Mouse (Mus musculus) limb, embryonic 14.5 days (tissue): ENCODE results near the gene Lnx2. TPM values are rescaled to one million over a fixed set of nuclear protein-coding genes. Genes with fewer than 3 reads are reported as not detected.

ENCODE experiments used
- ATAC-seq: fragments of 200-750 bp; cut with Nextera tagmentation; 2 replicates; pipeline ENCODE4 v1.8.0; 2017; ENCODE audit warnings: low read depth, moderate number of reproducible peaks, moderate TSS enrichment; ENCODE audit not compliant: low FRiP score
- DNase-seq: peaks from one replicate; pipeline ENCODE4 v3.0.0-alpha.2; 2015; ENCODE audit warnings: low spot score
- H3K27ac ChIP-seq: fragments of 300-500 bp; sonication (generic); replicated peaks from 2 replicates; pipeline ENCODE4 v1.5.1; 2014; ENCODE audit warnings: low read depth, mild to moderate bottlenecking, low read length, moderate library complexity, mixed read lengths
- H3K27me3 ChIP-seq: fragments of 300-500 bp; sonication (generic); 2 replicates; pipeline ENCODE4 v1.6.1; 2014; ENCODE audit warnings: low read length, mixed read lengths; ENCODE audit not compliant: control insufficient read depth, insufficient read depth
- H3K36me3 ChIP-seq: fragments of 300-500 bp; sonication (generic); 2 replicates; pipeline ENCODE4 v1.6.1; 2014; ENCODE audit warnings: mild to moderate bottlenecking, low read length, moderate library complexity, mixed read lengths; ENCODE audit not compliant: control insufficient read depth, insufficient read depth
- H3K4me1 ChIP-seq: fragments of 300-500 bp; sonication (generic); 2 replicates; pipeline ENCODE4 v1.6.1; 2014; ENCODE audit warnings: antibody characterized with exemption, low read length, mixed read lengths; ENCODE audit not compliant: control insufficient read depth, insufficient read depth
- H3K4me2 ChIP-seq: fragments of 300-500 bp; sonication (generic); replicated peaks from 2 replicates; pipeline ENCODE4 v1.6.1; 2014; ENCODE audit warnings: low read depth, mild to moderate bottlenecking, low read length, moderate library complexity; ENCODE audit not compliant: severe bottlenecking
- H3K4me3 ChIP-seq: fragments of 300-500 bp; sonication (generic); replicated peaks from 2 replicates; pipeline ENCODE4 v1.5.1; 2014; ENCODE audit warnings: low read length
- H3K9ac ChIP-seq: fragments of 300-500 bp; sonication (generic); 2 replicates; pipeline ENCODE4 v1.6.1; 2014; ENCODE audit warnings: mild to moderate bottlenecking, low read depth, low read length, moderate library complexity; ENCODE audit not compliant: severe bottlenecking
- H3K9me3 ChIP-seq: fragments of 300-500 bp; sonication (generic); 2 replicates; pipeline ENCODE4 v1.6.1; 2016; ENCODE audit warnings: low read length; ENCODE audit not compliant: control insufficient read depth
- POLR2A ChIP-seq: fragments of 200-500 bp; IDR thresholded peaks from 2 replicates; pipeline ENCODE4 v1.8.0; 2012; ENCODE audit warnings: inconsistent platforms, mild to moderate bottlenecking, moderate library complexity, borderline replicate concordance; ENCODE audit not compliant: insufficient read depth, insufficient read length; ENCODE audit errors: extremely low read depth
- WGBS: fragments of 180-500 bp; shearing (Covaris S2); extraction: QIAGEN DNeasy Blood & Tissue Kit; methylation state at CpG from one replicate; pipeline ENCODE4 v1.1.7; 2014; 5-methylcytosine and 5-hydroxymethylcytosine counted together
- polyA plus RNA-seq, 2 experiments: library from polyadenylated mRNA; depleted of rRNA in 1 of 2; stranded (reverse) in 1 of 2; unstranded in 1 of 2; fragments of >200 nt; fragmentation: Nextera tagmentation in 1 of 2; extraction: Ambion mirVana in 1 of 2; gene quantifications; 2 replicates each; pipeline versions ENCODE4 v1.2.1 to v1.2.3; 2012 to 2014

The Lnx2 gene
- polyA plus RNA-seq, 2 experiments = 13.7 TPM

- WGBS = 52% methylated on average over 15 of the region's 15 CpGs
Measured at GRCm38 (mm10) chr5:147043240-147043844, 33.0 kb downstream of the Lnx2 start.

GRCm38 (mm10) chr5:147041965-147042937 lies 34.1 kb downstream of the Lnx2 start:
- DNase-seq (no peak), ATAC-seq (no peak)
- Histone ChIP-seq H3K9me3 (no peaks in the 10 kb centered on the region), H3K9ac (no peak overlapping the region), H3K36me3 (peaks cover 18% of the 10 kb centered on the region), H3K4me2 (no peak overlapping the region), H3K27me3 (no peaks in the 10 kb centered on the region), H3K4me3 (no peak overlapping the region), H3K27ac (no peak overlapping the region), H3K4me1 (peaks cover 7% of the 10 kb centered on the region; the same call in 1 of the 2 replicates)
- 74% methylated on average over 40 of the region's 40 CpGs for WGBS
- TF ChIP-seq POLR2A = no peak

More at GRCm38 (mm10) chr5:147043240-147043844, 33.0 kb downstream of the Lnx2 start:
- Histone ChIP-seq H3K4me1 (peaks cover 3% of the 10 kb centered on the region; the same call in 1 of the 2 replicates), H3K4me3 (no peak overlapping the region), H3K27me3 (no peaks in the 10 kb centered on the region), H3K4me2 (no peak overlapping the region), H3K9me3 (no peaks in the 10 kb centered on the region), H3K36me3 (peaks cover 18% of the 10 kb centered on the region), H3K27ac (no peak overlapping the region), H3K9ac (no peak overlapping the region)
- no peak for DNase-seq
- no peak for TF ChIP-seq POLR2A
- no peak for ATAC-seq

- no peak overlapping the region for H3K9ac ChIP-seq
Measured at GRCm38 (mm10) chr5:147039394-147039793, 37.0 kb downstream of the Lnx2 start.

GRCm38 (mm10) chr5:147037601-147038000 lies 38.8 kb downstream of the Lnx2 start:
- Histone ChIP-seq H3K9me3 (no peaks in the 10 kb centered on the region), H3K36me3 (peaks cover 18% of the 10 kb centered on the region), H3K4me1 (peaks cover 4% of the 10 kb centered on the region; the same call in 1 of the 2 replicates), H3K9ac (no peak overlapping the region), H3K4me3 (no peak overlapping the region), H3K27me3 (no peaks in the 10 kb centered on the region), H3K27ac (no peak overlapping the region), H3K4me2 (no peak overlapping the region)
- 54% methylated on average over 3 of the region's 3 CpGs for WGBS
- DNase-seq (no peak), ATAC-seq (no peak)
- no peak for TF ChIP-seq POLR2A

More at GRCm38 (mm10) chr5:147039394-147039793, 37.0 kb downstream of the Lnx2 start:
- TF ChIP-seq POLR2A = no peak
- peaks cover 7% of the 10 kb centered on the region; the same call in 1 of the 2 replicates for H3K4me1 ChIP-seq
- no peak for ATAC-seq
- H3K4me3 ChIP-seq = no peak overlapping the region
- no peaks in the 10 kb centered on the region for H3K9me3 ChIP-seq
- H3K27me3 ChIP-seq = no peaks in the 10 kb centered on the region
- H3K27ac ChIP-seq = no peak overlapping the region
- no peak overlapping the region for H3K4me2 ChIP-seq
- H3K36me3 ChIP-seq = peaks cover 18% of the 10 kb centered on the region
- DNase-seq = no peak
- WGBS = 85% methylated on average over 5 of the region's 5 CpGs

GRCm38 (mm10) chr5:147036661-147037060 lies 39.7 kb downstream of the Lnx2 start:
- no peak overlapping the region for H3K4me2 ChIP-seq

More at GRCm38 (mm10) chr5:147036661-147037060, 39.7 kb downstream of the Lnx2 start:
- no peak for TF ChIP-seq POLR2A
- H3K9me3 ChIP-seq = no peaks in the 10 kb centered on the region
- peaks cover 21% of the 10 kb centered on the region for H3K36me3 ChIP-seq
- H3K27me3 ChIP-seq = no peaks in the 10 kb centered on the region
- H3K9ac ChIP-seq = no peak overlapping the region
- H3K4me3 ChIP-seq = no peak overlapping the region
- no peak overlapping the region for H3K27ac ChIP-seq
- ATAC-seq = no peak
- no peak for DNase-seq
- peaks cover 4% of the 10 kb centered on the region; the same call in 1 of the 2 replicates for H3K4me1 ChIP-seq
- WGBS = 74% methylated on average over 5 of the region's 5 CpGs
